Mouse (Mus musculus) urinary bladder, postnatal 10 days (tissue): ENCODE results near the gene Dnajb13.

Experiments
- DNase-seq: peaks from one replicate; pipeline ENCODE4 v3.0.0; 2022; ENCODE audit warnings: low spot score

The Dnajb13 gene

GRCm38 (mm10) chr7:100458153-100458552 lies 56.6 kb downstream of the Dnajb13 start:
- DNase-seq = no peak
